Mouse (Mus musculus) forebrain, embryonic 11.5 days (tissue): ENCODE results near the gene Ypel2. TPM values are rescaled to one million over a fixed set of nuclear protein-coding genes. Genes with fewer than 3 reads are reported as not detected.

Source experiments
- ATAC-seq: fragments of 200-750 bp; cut with Nextera tagmentation; replicated peaks from 2 replicates; pipeline ENCODE4 v1.8.0; 2017; ENCODE audit warnings: moderate TSS enrichment; ENCODE audit not compliant: low FRiP score
- DNase-seq: peaks from one replicate; pipeline ENCODE4 v3.0.0-alpha.2; 2017; ENCODE audit warnings: low spot score
- H3K27ac ChIP-seq: fragments of 300-500 bp; sonication (generic); 2 replicates; pipeline ENCODE4 v1.5.1; 2014; ENCODE audit warnings: low read depth, low read length
- H3K27me3 ChIP-seq: fragments of 300-500 bp; sonication (generic); 2 replicates; pipeline ENCODE4 v1.6.1; 2014; ENCODE audit warnings: mild to moderate bottlenecking, low read length, mixed read lengths; ENCODE audit not compliant: control insufficient read depth, insufficient read depth
- H3K36me3 ChIP-seq: fragments of 300-500 bp; sonication (generic); 2 replicates; pipeline ENCODE4 v1.6.1; 2014; ENCODE audit warnings: mild to moderate bottlenecking, low read length, moderate library complexity, mixed read lengths; ENCODE audit not compliant: control insufficient read depth, insufficient read depth
- H3K4me1 ChIP-seq: fragments of 300-500 bp; sonication (generic); replicated peaks from 2 replicates; pipeline ENCODE4 v1.6.1; 2014; ENCODE audit warnings: low read length, mixed read lengths; ENCODE audit not compliant: control insufficient read depth, insufficient read depth
- H3K4me2 ChIP-seq: fragments of 300-500 bp; sonication (generic); 2 replicates; pipeline ENCODE4 v1.6.1; 2014; ENCODE audit warnings: low read depth, mild to moderate bottlenecking, low read length, moderate library complexity, mixed read lengths; ENCODE audit not compliant: severe bottlenecking
- H3K4me3 ChIP-seq: fragments of 300-500 bp; sonication (generic); 2 replicates; pipeline ENCODE4 v1.5.1; 2014; ENCODE audit warnings: low read depth, low read length
- H3K9ac ChIP-seq: fragments of 300-500 bp; sonication (generic); 2 replicates; pipeline ENCODE4 v1.6.1; 2014; ENCODE audit warnings: low read length
- H3K9me3 ChIP-seq: fragments of 300-500 bp; sonication (generic); 2 replicates; pipeline ENCODE4 v1.6.1; 2016; ENCODE audit warnings: low read length, mixed read lengths; ENCODE audit not compliant: control insufficient read depth
- WGBS: fragments of 180-500 bp; shearing (Covaris S2); extraction: QIAGEN DNeasy Blood & Tissue Kit; methylation state at CpG from one replicate; pipeline ENCODE4 v1.1.7; 2014; 5-methylcytosine and 5-hydroxymethylcytosine counted together
- polyA plus RNA-seq: library from polyadenylated mRNA; unstranded; fragments of >200 nt; fragmentation: Nextera tagmentation; extraction: Ambion mirVana; gene quantifications from 2 replicates; pipeline ENCODE4 v1.2.1, GENCODE M21; 2014

Ypel2 gene
- polyA plus RNA-seq, 1 experiment from 2014 or later = 5.4 TPM

GRCm38 (mm10) chr11:87022765-87023164 is 29.3 kb upstream of the Ypel2 start:
- no peak for ATAC-seq
- DNase-seq = no peak
- H3K4me2 ChIP-seq = no peak overlapping the region
- no peak overlapping the region for H3K27ac ChIP-seq
- H3K9me3 ChIP-seq = no peaks in the 10 kb centered on the region
- no peak overlapping the region for H3K9ac ChIP-seq
- H3K4me1 ChIP-seq = no peaks in the 10 kb centered on the region
- H3K4me3 ChIP-seq = no peak overlapping the region
- 71% methylated on average over 4 of the region's 4 CpGs for WGBS
- no peaks in the 10 kb centered on the region for H3K27me3 ChIP-seq
- no peaks in the 10 kb centered on the region for H3K36me3 ChIP-seq

DNA sequence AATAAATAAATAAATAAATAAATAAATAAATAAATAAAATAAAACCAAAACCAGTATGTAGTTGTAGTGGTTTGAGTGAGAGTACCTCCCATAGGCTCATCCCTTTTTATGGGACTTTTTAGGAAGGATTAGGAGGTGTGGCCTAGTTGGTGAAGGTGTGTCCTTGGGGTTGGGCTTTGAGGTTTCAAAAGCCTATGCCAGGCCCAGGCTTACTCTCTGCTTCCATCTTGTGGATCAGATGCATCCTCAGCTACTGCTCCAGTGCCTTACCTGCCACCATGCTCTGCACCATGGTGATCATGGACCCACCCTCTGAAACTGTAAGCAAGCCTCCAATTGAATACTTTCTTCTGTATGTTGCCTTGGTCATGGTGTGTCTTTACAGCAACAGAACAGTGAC is 28.0 kb upstream of the Ypel2 start:
- Histone ChIP-seq H3K4me2 (no peak overlapping the region), H3K4me3 (no peak overlapping the region), H3K27ac (no peak overlapping the region), H3K9me3 (no peaks in the 10 kb centered on the region), H3K36me3 (no peaks in the 10 kb centered on the region), H3K4me1 (no peaks in the 10 kb centered on the region), H3K27me3 (no peaks in the 10 kb centered on the region), H3K9ac (no peak overlapping the region)
- ATAC-seq (no peak), DNase-seq (no peak)

DNA sequence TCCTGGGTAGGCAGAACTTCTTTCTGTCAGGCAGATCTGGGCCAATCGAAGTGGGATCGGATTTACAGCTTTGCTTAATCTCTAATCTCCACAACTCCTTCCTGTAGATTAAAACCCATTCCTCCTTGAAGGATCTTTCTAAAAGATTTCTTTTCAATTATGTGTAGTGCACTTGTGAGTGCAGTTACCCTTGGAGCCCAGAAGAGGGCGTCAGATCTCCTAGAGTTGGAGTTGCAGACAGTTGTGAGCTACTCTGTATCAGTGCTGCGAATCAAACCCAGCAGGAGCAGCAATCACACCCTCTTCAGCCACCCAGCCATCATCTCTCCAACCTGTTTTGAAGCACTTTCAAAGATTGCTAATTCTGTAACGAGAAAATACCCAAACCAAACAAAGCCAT is 26.9 kb upstream of the Ypel2 start:
- Histone ChIP-seq H3K9me3 (no peaks in the 10 kb centered on the region), H3K27ac (no peak overlapping the region), H3K36me3 (no peaks in the 10 kb centered on the region), H3K4me2 (no peak overlapping the region), H3K27me3 (no peaks in the 10 kb centered on the region), H3K4me1 (no peaks in the 10 kb centered on the region), H3K9ac (no peak overlapping the region), H3K4me3 (no peak overlapping the region)
- WGBS = 86% methylated on average over 5 of the region's 5 CpGs
- DNase-seq (no peak), ATAC-seq (no peak)

- Histone ChIP-seq H3K36me3 (no peaks in the 10 kb centered on the region), H3K4me2 (no peak overlapping the region), H3K4me3 (no peak overlapping the region), H3K27ac (no peak overlapping the region), H3K9me3 (no peaks in the 10 kb centered on the region), H3K4me1 (no peaks in the 10 kb centered on the region), H3K9ac (no peak overlapping the region), H3K27me3 (no peaks in the 10 kb centered on the region)
- DNase-seq = no peak
- no peak for ATAC-seq
- WGBS = 86% methylated on average over 8 of the region's 8 CpGs
These were observed 25.9 kb upstream of the Ypel2 start for GRCm38 (mm10) chr11:87019431-87019830.

DNA sequence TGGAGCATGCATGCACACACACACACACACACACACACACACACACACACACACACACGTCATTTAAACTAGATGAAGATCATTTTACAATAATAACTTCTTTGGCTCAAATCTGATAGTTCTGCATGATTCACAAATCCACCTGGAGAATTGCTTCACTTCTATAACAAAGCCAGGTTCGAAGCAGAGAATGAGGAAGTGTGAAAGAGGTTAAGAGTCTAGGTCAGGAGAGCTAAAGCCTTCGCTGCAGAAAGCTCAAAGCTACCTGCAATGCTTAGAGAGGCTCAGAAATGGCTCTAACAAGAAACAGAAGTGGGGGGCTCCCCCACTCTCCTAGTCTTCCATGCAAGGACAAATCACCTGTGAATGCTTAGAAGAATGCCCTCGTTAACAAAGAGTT is 24.6 kb upstream of the Ypel2 start:
- Histone ChIP-seq H3K9me3 (no peaks in the 10 kb centered on the region), H3K4me1 (no peaks in the 10 kb centered on the region), H3K4me2 (no peak overlapping the region), H3K9ac (no peak overlapping the region), H3K36me3 (no peaks in the 10 kb centered on the region), H3K27ac (no peak overlapping the region), H3K4me3 (no peak overlapping the region), H3K27me3 (no peaks in the 10 kb centered on the region)
- DNase-seq (no peak), ATAC-seq (no peak)
- WGBS = 81% methylated on average over 4 of the region's 4 CpGs

DNA sequence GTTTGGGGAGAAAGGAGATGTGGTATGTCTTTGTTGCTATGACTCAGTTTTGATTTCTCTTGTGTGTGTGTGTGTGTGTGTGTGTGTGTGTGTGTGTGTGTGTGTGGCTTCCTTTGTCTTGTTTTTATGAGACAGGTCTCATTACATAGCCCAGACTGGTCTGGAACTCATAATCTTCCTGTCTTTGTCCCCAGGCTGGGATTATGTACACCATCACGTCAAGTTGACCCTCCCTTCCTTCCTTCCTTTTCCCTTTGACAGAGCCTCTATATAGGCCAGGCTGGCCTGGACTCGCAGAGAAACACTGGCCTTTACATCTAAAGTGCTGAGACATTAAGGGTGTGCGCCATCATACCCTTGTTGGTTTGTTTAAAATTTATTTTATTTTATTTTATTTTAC is 22.2 kb upstream of the Ypel2 start:
- Histone ChIP-seq H3K9ac (no peak overlapping the region), H3K27me3 (no peaks in the 10 kb centered on the region), H3K4me3 (no peak overlapping the region), H3K4me1 (no peaks in the 10 kb centered on the region), H3K36me3 (no peaks in the 10 kb centered on the region), H3K9me3 (no peaks in the 10 kb centered on the region), H3K27ac (no peak overlapping the region), H3K4me2 (no peak overlapping the region)
- 70% methylated on average over 3 of the region's 3 CpGs for WGBS
- ATAC-seq (no peak), DNase-seq (no peak)

DNA sequence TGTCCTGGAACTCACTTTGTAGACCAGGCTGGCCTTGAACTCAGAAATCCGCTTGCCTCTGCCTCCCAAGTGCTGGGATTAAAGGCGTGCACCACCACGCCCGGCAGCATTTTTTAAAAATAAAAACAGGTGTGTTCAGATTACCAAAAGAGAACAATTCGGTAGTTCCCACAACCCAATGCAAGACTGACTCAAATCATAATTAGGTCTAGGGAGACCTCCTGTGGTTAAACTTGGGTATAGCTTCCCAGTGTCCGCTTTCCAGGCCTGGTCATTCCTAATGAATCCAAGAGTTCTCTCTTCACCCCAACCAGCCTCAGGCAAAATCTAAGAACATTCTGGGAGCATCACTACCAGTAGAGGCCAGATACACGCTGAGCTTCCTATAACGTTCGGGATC is 17.0 kb upstream of the Ypel2 start:
- peaks cover 2% of the 10 kb centered on the region; the same call in 1 of the 2 replicates for H3K4me1 ChIP-seq
- no peak; the same call in 1 of the 2 replicates for ATAC-seq
- 24% methylated on average over 9 of the region's 9 CpGs for WGBS

DNA sequence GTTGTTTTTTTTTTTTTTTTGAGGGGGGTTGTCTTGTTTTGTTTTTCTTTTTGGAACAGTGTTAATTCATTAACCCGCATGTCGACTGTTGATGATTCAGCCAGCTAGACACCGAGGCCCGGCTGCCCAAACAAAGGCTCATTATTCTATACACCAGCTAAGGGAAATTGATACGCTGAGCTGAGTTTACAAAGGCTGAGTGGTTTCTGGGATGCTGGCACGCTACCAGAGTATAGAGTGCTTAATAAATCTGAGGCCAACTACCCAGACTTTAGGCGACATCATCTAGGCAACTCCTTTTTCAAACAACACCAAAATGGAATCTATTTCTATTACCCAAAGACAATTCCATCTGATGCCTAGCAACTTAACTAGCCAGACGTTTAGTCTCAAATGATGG is 13.9 kb upstream of the Ypel2 start:
- Histone ChIP-seq H3K9me3 (no peaks in the 10 kb centered on the region), H3K4me3 (no peak overlapping the region), H3K9ac (no peak overlapping the region), H3K27ac (no peak overlapping the region), H3K36me3 (no peaks in the 10 kb centered on the region), H3K4me1 (peaks cover 2% of the 10 kb centered on the region; the same call in 1 of the 2 replicates), H3K4me2 (no peak overlapping the region), H3K27me3 (no peaks in the 10 kb centered on the region)
- DNase-seq (no peak), ATAC-seq (no peak)
- 21% methylated on average over 8 of the region's 8 CpGs for WGBS

More for the DNA sequence above, 17.0 kb upstream of the Ypel2 start:
- Histone ChIP-seq H3K9ac (no peak overlapping the region), H3K36me3 (no peaks in the 10 kb centered on the region), H3K4me3 (no peak overlapping the region), H3K27ac (no peak overlapping the region), H3K9me3 (no peaks in the 10 kb centered on the region), H3K27me3 (no peaks in the 10 kb centered on the region), H3K4me2 (no peak overlapping the region)
- peak; percentile 67 for DNase-seq

DNA sequence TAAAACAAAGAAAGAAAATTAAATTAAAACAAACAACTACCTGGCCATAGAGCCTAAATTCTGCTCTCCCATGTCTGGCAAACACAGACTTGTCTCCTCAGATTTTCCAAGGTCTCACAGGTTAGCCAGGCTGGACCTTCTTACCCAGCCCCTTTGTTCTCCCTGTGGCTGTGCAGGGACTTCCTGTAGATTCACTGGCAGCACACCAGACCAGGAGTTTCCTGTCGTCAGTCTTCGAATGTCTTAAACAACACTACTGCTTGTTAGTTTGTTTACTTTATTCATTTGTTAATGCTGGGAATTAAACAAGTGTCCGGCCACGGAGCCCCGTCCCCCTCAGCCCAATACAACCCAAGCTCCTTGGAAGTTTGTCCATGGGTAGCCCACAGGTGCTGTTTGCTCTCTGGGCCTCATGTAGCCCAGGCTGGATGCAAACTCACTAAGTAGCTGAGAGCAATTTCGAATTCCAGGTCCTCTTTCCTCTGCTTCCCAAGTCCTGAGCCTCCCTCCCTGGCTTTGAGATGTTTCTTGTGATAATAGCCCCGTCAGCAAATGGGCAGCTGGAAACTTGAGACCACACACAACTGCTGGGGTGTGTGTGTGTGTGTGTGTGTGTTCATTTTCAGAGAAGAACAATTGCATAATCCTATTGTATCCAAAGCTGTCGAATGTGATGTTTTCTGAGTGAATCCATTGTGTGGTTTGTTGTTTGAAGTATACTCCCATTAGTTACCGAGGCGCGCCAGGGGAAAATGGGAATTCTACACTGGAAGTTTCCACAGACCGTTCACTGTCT is 11.7 kb upstream of the Ypel2 start:
- 61% methylated on average over 12 of the region's 12 CpGs for WGBS
- Histone ChIP-seq H3K27ac (no peak overlapping the region), H3K36me3 (no peaks in the 10 kb centered on the region), H3K9ac (no peak overlapping the region), H3K4me3 (no peak overlapping the region), H3K4me2 (no peak overlapping the region), H3K4me1 (peaks cover 2% of the 10 kb centered on the region; the same call in 1 of the 2 replicates), H3K27me3 (no peaks in the 10 kb centered on the region), H3K9me3 (no peaks in the 10 kb centered on the region)
- ATAC-seq (no peak), DNase-seq (no peak)
